Mouse (Mus musculus) kidney, postnatal 0 days (tissue): ENCODE measurements around the gene Sugct. TPM values are rescaled to one million over a fixed set of nuclear protein-coding genes. Genes with fewer than 3 reads are reported as not detected.
A peak's percentile ranks its signal among the peaks of the same experiment; 100 is the strongest.

ENCODE experiments used
- ATAC-seq: fragments of 200-750 bp; cut with Nextera tagmentation; replicated peaks from 2 replicates; pipeline ENCODE4 v1.8.0; 2017; ENCODE audit warnings: low read depth, moderate number of reproducible peaks, moderate TSS enrichment, moderate library complexity; ENCODE audit not compliant: low FRiP score
- DNase-seq: peaks from one replicate; pipeline ENCODE4 v3.0.0-alpha.2; 2016; ENCODE audit warnings: low spot score
- H3K27ac ChIP-seq: fragments of 300-500 bp; sonication (generic); 2 replicates; pipeline ENCODE4 v1.5.1; 2014; ENCODE audit warnings: mild to moderate bottlenecking
- H3K27me3 ChIP-seq: fragments of 300-500 bp; sonication (generic); 2 replicates; pipeline ENCODE4 v1.6.1; 2014; ENCODE audit warnings: low read length, mixed read lengths; ENCODE audit not compliant: insufficient read depth
- H3K36me3 ChIP-seq: fragments of 300-500 bp; sonication (generic); 2 replicates; pipeline ENCODE4 v1.6.1; 2014; ENCODE audit warnings: low read length, mixed read lengths; ENCODE audit not compliant: insufficient read depth
- H3K4me1 ChIP-seq: fragments of 300-500 bp; sonication (generic); replicated peaks from 2 replicates; pipeline ENCODE4 v1.6.1; 2014; ENCODE audit warnings: antibody characterized with exemption, low read length, mixed read lengths; ENCODE audit not compliant: insufficient read depth
- H3K4me2 ChIP-seq: fragments of 300-500 bp; sonication (generic); 2 replicates; pipeline ENCODE4 v1.6.1; 2014; ENCODE audit warnings: mild to moderate bottlenecking, low read length, moderate library complexity, mixed read lengths
- H3K4me3 ChIP-seq: fragments of 300-500 bp; sonication (generic); replicated peaks from 2 replicates; pipeline ENCODE4 v1.5.1; 2014; ENCODE audit warnings: low read depth, low read length
- H3K9ac ChIP-seq: fragments of 300-500 bp; sonication (generic); 2 replicates; pipeline ENCODE4 v1.6.1; 2014; ENCODE audit warnings: low read depth, low read length
- H3K9me3 ChIP-seq: fragments of 300-500 bp; sonication (generic); replicated peaks from 2 replicates; pipeline ENCODE4 v1.6.1; 2016; ENCODE audit warnings: low read length, inconsistent platforms, mixed read lengths
- CTCF ChIP-seq: IDR thresholded peaks from 2 replicates; pipeline ENCODE4 v1.5.1; 2016; ENCODE audit warnings: antibody characterized with exemption, low read depth, mild to moderate bottlenecking, moderate library complexity
- WGBS: fragments of 180-500 bp; shearing (Covaris S2); extraction: QIAGEN DNeasy Blood & Tissue Kit; methylation state at CpG from one replicate; pipeline ENCODE4 v1.1.7; 2014; 5-methylcytosine and 5-hydroxymethylcytosine counted together
- polyA plus RNA-seq: library from polyadenylated mRNA; unstranded; fragments of >200 nt; fragmentation: Nextera tagmentation; extraction: Ambion mirVana; gene quantifications from 2 replicates; pipeline ENCODE4 v1.2.1, GENCODE M21; 2015

The Sugct gene
- polyA plus RNA-seq, 1 experiment from 2014 or later, result 33.1 TPM

- no peak for TF ChIP-seq CTCF
- ATAC-seq, result no peak
- no peaks in the 10 kb centered on the region for H3K27me3 ChIP-seq
- H3K9me3 ChIP-seq, result no peaks in the 10 kb centered on the region
- no peaks in the 10 kb centered on the region for H3K36me3 ChIP-seq
- H3K4me2 ChIP-seq, result no peak overlapping the region
- DNase-seq, result no peak
- H3K27ac ChIP-seq, result no peak overlapping the region
- no peak overlapping the region for H3K9ac ChIP-seq
- no peak overlapping the region for H3K4me3 ChIP-seq
- no peaks in the 10 kb centered on the region for H3K4me1 ChIP-seq
Measured at GRCm38 (mm10) chr13:17702311-17702710, 7.0 kb upstream of the Sugct start.

- no peak for TF ChIP-seq CTCF
- Histone ChIP-seq H3K4me3 (no peak overlapping the region), H3K4me2 (no peak overlapping the region), H3K9me3 (no peaks in the 10 kb centered on the region), H3K9ac (no peak overlapping the region), H3K36me3 (no peaks in the 10 kb centered on the region), H3K27ac (no peak overlapping the region), H3K27me3 (no peaks in the 10 kb centered on the region), H3K4me1 (no peaks in the 10 kb centered on the region)
- no peak for DNase-seq
- ATAC-seq, result no peak
Measured at GRCm38 (mm10) chr13:17701322-17701721, 6.0 kb upstream of the Sugct start.

- no peak overlapping the region for H3K27ac ChIP-seq
- no peaks in the 10 kb centered on the region for H3K4me1 ChIP-seq
- WGBS, result 88% methylated on average over 3 of the region's 3 CpGs
- no peaks in the 10 kb centered on the region for H3K36me3 ChIP-seq
- H3K4me3 ChIP-seq, result no peak overlapping the region
- no peak overlapping the region for H3K9ac ChIP-seq
- no peaks in the 10 kb centered on the region for H3K27me3 ChIP-seq
- no peaks in the 10 kb centered on the region for H3K9me3 ChIP-seq
- DNase-seq (no peak), ATAC-seq (no peak)
- H3K4me2 ChIP-seq, result no peak overlapping the region
- no peak for TF ChIP-seq CTCF
Measured at GRCm38 (mm10) chr13:17700090-17700715, 4.8 kb upstream of the Sugct start.

- Histone ChIP-seq H3K36me3 (no peaks in the 10 kb centered on the region), H3K27me3 (no peaks in the 10 kb centered on the region), H3K4me3 (peak overlapping the region; percentile 87), H3K4me2 (peak overlapping the region; percentile 70), H3K27ac (peak overlapping the region; percentile 98), H3K9me3 (no peaks in the 10 kb centered on the region), H3K9ac (peak overlapping the region; percentile 96), H3K4me1 (no peaks in the 10 kb centered on the region)
- no peak for TF ChIP-seq CTCF
- DNase-seq (peak; percentile 29), ATAC-seq (no peak)
- 10% methylated on average over 7 of the region's 7 CpGs for WGBS
Measured at GRCm38 (mm10) chr13:17695898-17696580, 686 bp upstream of the Sugct start.

GRCm38 (mm10) chr13:17694414-17694813 is 939 bp downstream of the Sugct start:
- H3K27me3 ChIP-seq, result no peaks in the 10 kb centered on the region
- 1% methylated on average over 25 of the region's 25 CpGs for WGBS
- no peak for TF ChIP-seq CTCF
- ATAC-seq, result peak; percentile 74
- peak; percentile 50 for DNase-seq
- H3K27ac ChIP-seq, result peak overlapping the region; percentile 87
- H3K36me3 ChIP-seq, result no peaks in the 10 kb centered on the region
- peak overlapping the region; percentile 75 for H3K4me2 ChIP-seq
- H3K9me3 ChIP-seq, result no peaks in the 10 kb centered on the region
- H3K9ac ChIP-seq, result peak overlapping the region; percentile 72
- peak overlapping the region; percentile 87 for H3K4me3 ChIP-seq
- no peaks in the 10 kb centered on the region for H3K4me1 ChIP-seq

- H3K4me1 ChIP-seq, result no peaks in the 10 kb centered on the region
- H3K4me2 ChIP-seq, result peak overlapping the region; percentile 75; the same call in 1 of the 2 replicates
- DNase-seq, result peak; percentile 35
- H3K4me3 ChIP-seq, result no peak overlapping the region
- no peak overlapping the region for H3K9ac ChIP-seq
- no peak for ATAC-seq
- WGBS, result 58% methylated on average over 5 of the region's 5 CpGs
- H3K9me3 ChIP-seq, result no peaks in the 10 kb centered on the region
- TF ChIP-seq CTCF, result no peak
- no peaks in the 10 kb centered on the region for H3K36me3 ChIP-seq
- no peaks in the 10 kb centered on the region for H3K27me3 ChIP-seq
- H3K27ac ChIP-seq, result peak overlapping the region; percentile 87; the same call in 1 of the 2 replicates
Measured at GRCm38 (mm10) chr13:17693816-17694215, 1.5 kb downstream of the Sugct start.

- Histone ChIP-seq H3K4me2 (no peak overlapping the region), H3K27ac (no peak overlapping the region), H3K27me3 (no peaks in the 10 kb centered on the region), H3K9me3 (no peaks in the 10 kb centered on the region), H3K4me1 (no peaks in the 10 kb centered on the region), H3K36me3 (no peaks in the 10 kb centered on the region), H3K9ac (no peak overlapping the region), H3K4me3 (no peak overlapping the region)
- no peak for ATAC-seq
- WGBS, result 60% methylated on average over 1 of the region's 1 CpGs
- DNase-seq, result peak; percentile 39
- TF ChIP-seq CTCF, result no peak
Measured at GRCm38 (mm10) chr13:17691436-17691835, 3.9 kb downstream of the Sugct start.
